In genomic region chr4:23668896-23669295, GRCm38 (mm10) we compare ENCODE assay signal across 20 mouse cellular contexts.
DNase-seq lines count a peak whose midpoint lies in the region; ATAC-seq lines count a peak whose summit lies in the region.
"Had no signal": no experiment of that assay in that cellular context is flagged by ENCODE, and none has a peak within 500 bp of the region (broad histone marks: within the 10 kb centered on the region; RNA-seq: fewer than 3 reads in every experiment).

No protein-coding gene starts in this region.

- no peaks in the 10 kb centered on the region for H3K36me3 ChIP-seq in forebrain, embryonic 14.5 days (ENCODE audit: control insufficient read depth, insufficient read depth, low read length)
- no peaks in the 10 kb centered on the region for H3K36me3 ChIP-seq in forebrain, embryonic 10.5 days (replicated peaks)
- H3K36me3 ChIP-seq: heart, embryonic 10.5 days; limb, embryonic 10.5 days; stomach, embryonic 15.5 days had no signal

- peak; percentile 45 for DNase-seq in forebrain, embryonic 14.5 days (ENCODE audit: low spot score)
- DNase-seq in forebrain, embryonic 10.5 days (ENCODE audit: extremely low spot score, low spot score), result no peak
- peak; percentile 2 to 15 for DNase-seq in layer of hippocampus, postnatal 14 days (ENCODE audit: low spot score in 2 of 2)
- no peak for DNase-seq in layer of hippocampus, postnatal 36 days
- DNase-seq in right cerebral cortex, postnatal 4 days, result peak; percentile 5
- no peak for DNase-seq in right cerebral cortex, adult 2 months (ENCODE audit: low spot score in 2 of 2)
- DNase-seq in retina, postnatal 1 day, result no peak
- DNase-seq: adrenal gland, adult 2 months; gastrocnemius, postnatal 10 days; heart, postnatal 4 days; kidney, adult 18-20 months; kidney, postnatal 4 days; thymus, postnatal 25 days had no signal

- no peak for ATAC-seq in forebrain, embryonic 14.5 days
- ATAC-seq: inflammation-experienced regulatory T-cells, adult 6 months; lung, postnatal 0 days had no signal

- H3K4me1 ChIP-seq in forebrain, embryonic 14.5 days (ENCODE audit: control insufficient read depth, insufficient read depth, low read length), result no peaks in the 10 kb centered on the region
- no peaks in the 10 kb centered on the region for H3K4me1 ChIP-seq in forebrain, embryonic 10.5 days
- H3K4me1 ChIP-seq: heart, embryonic 10.5 days; limb, embryonic 10.5 days; stomach, embryonic 15.5 days had no signal

- no peak overlapping the region for H3K4me3 ChIP-seq in forebrain, embryonic 14.5 days (ENCODE audit: low read depth, low read length)
- no peak overlapping the region for H3K4me3 ChIP-seq in forebrain, embryonic 10.5 days
- H3K4me3 ChIP-seq: heart, embryonic 10.5 days; left cerebral cortex, adult 2 months; limb, embryonic 10.5 days; stomach, embryonic 15.5 days had no signal

- H3K27me3 ChIP-seq in forebrain, embryonic 14.5 days (replicated peaks; ENCODE audit: control insufficient read depth, insufficient read depth, low read length), result no peaks in the 10 kb centered on the region
- no peaks in the 10 kb centered on the region for H3K27me3 ChIP-seq in forebrain, embryonic 10.5 days (ENCODE audit: poor library complexity, severe bottlenecking)
- H3K27me3 ChIP-seq: stomach, embryonic 15.5 days had no signal

- H3K27ac ChIP-seq in forebrain, embryonic 14.5 days (ENCODE audit: low read depth, low read length), result no peak overlapping the region
- H3K27ac ChIP-seq in forebrain, embryonic 10.5 days, result no peak overlapping the region
- H3K27ac ChIP-seq: heart, embryonic 10.5 days; left cerebral cortex, adult 2 months; limb, embryonic 10.5 days; stomach, embryonic 15.5 days had no signal

- H3K9me3 ChIP-seq in forebrain, embryonic 14.5 days (replicated peaks; ENCODE audit: control insufficient read depth, low read length), result no peaks in the 10 kb centered on the region
- no peaks in the 10 kb centered on the region for H3K9me3 ChIP-seq in forebrain, embryonic 10.5 days
- H3K9me3 ChIP-seq: heart, embryonic 10.5 days; limb, embryonic 10.5 days; stomach, embryonic 15.5 days had no signal

- H3K9ac ChIP-seq in forebrain, embryonic 14.5 days (ENCODE audit: low read length), result no peak overlapping the region
- H3K9ac ChIP-seq: stomach, embryonic 15.5 days had no signal

- no peak overlapping the region for H3K4me2 ChIP-seq in forebrain, embryonic 14.5 days (ENCODE audit: low read length)
- H3K4me2 ChIP-seq: midbrain, embryonic 11.5 days; stomach, embryonic 15.5 days had no signal

- WGBS in forebrain, embryonic 14.5 days, result 80% methylated on average over 2 of the region's 2 CpGs
- WGBS in forebrain, embryonic 10.5 days, result 89% methylated on average over 2 of the region's 2 CpGs

Comparison
In these comparisons a context has a peak if more than half of its experiments do, and no peak if none do; other contexts are left out.
1. DNase-seq: peak in forebrain, embryonic 14.5 days (single experiment), layer of hippocampus, postnatal 14 days (2 of 2) and right cerebral cortex, postnatal 4 days (single experiment); none in forebrain, embryonic 10.5 days (single experiment), layer of hippocampus, postnatal 36 days (0 of 2), right cerebral cortex, adult 2 months (0 of 2) and retina, postnatal 1 day (single experiment).